Mouse (Mus musculus): Measurements from ENCODE around the gene Olfr1084. TPM values are rescaled to one million over a fixed set of nuclear protein-coding genes. Genes with fewer than 3 reads are reported as not detected.
"Not testable (repeated sequence)": the region's sequence is repeated elsewhere in the genome, so short reads cannot be mapped to it uniquely, and the experiment has no call there.

The Olfr1084 gene
- not detected for total RNA-seq (2021)
- long read RNA-seq, experiment 1: 0 reads
- long read RNA-seq, experiment 2: 0 reads

- DNase-seq: not testable (repeated sequence)
These were observed at the start of gene Olfr1084 for GRCm38 (mm10) chr2:86639625-86640024. Olfr1084 (minus strand) TSS chr2:86639725.

- no peak for DNase-seq
These were observed 40.5 kb upstream of the Olfr1084 start, which contains the start of gene Olfr1086 for GRCm38 (mm10) chr2:86679992-86680391. Olfr1086 (minus strand) TSS chr2:86680092.

GRCm38 (mm10) chr2:86661919-86662318 is 22.4 kb upstream of the Olfr1084 start, which contains the start of gene Olfr1085:
Olfr1085 (minus strand) TSS chr2:86662019.
- no peak for DNase-seq

- DNase-seq: not testable (repeated sequence)
These were observed 40.7 kb downstream of the Olfr1084 start, which contains the start of gene Olfr1082 for GRCm38 (mm10) chr2:86598866-86599265. Olfr1082 (minus strand) TSS chr2:86598966.

Other genes starting within 250 kb of the Olfr1084 start
- gene Olfr1061, start 225.7 kb downstream of the Olfr1084 start, total RNA-seq (2021): not detected
- not detected for gene Olfr1062, start 213.0 kb downstream of the Olfr1084 start, total RNA-seq (2021)
- not detected for gene Olfr1065, start 189.1 kb downstream of the Olfr1084 start, total RNA-seq (2021)
- gene Olfr1066, start 183.5 kb downstream of the Olfr1084 start, total RNA-seq (2021): not detected
- not detected for gene Olfr228, start 152.3 kb downstream of the Olfr1084 start, total RNA-seq (2021)
- gene Olfr1076, start 131.3 kb downstream of the Olfr1084 start, total RNA-seq (2021): not detected
- gene Olfr1079, start 97.2 kb downstream of the Olfr1084 start, total RNA-seq (2021): not detected
- not detected for gene Olfr1080, start 81.5 kb downstream of the Olfr1084 start, total RNA-seq (2021)
- not detected for gene Olfr1082, start 40.8 kb downstream of the Olfr1084 start, total RNA-seq (2021)
- not detected for gene Olfr1085, start 22.3 kb upstream of the Olfr1084 start, total RNA-seq (2021)
- gene Olfr1086, start 40.4 kb upstream of the Olfr1084 start, total RNA-seq (2021): not detected
- not detected for gene Olfr1087, start 58.7 kb upstream of the Olfr1084 start, total RNA-seq (2021)
- gene Olfr1089, start 94.0 kb upstream of the Olfr1084 start, total RNA-seq (2021): not detected
- gene Olfr1090, start 119.3 kb upstream of the Olfr1084 start, total RNA-seq (2021): not detected
- gene Olfr1093, start 142.8 kb upstream of the Olfr1084 start, total RNA-seq (2021): not detected
- not detected for gene Olfr141, start 170.3 kb upstream of the Olfr1084 start, total RNA-seq (2021)
- not detected for gene Olfr1094, start 184.9 kb upstream of the Olfr1084 start, total RNA-seq (2021)
- not detected for gene Olfr1095, start 212.0 kb upstream of the Olfr1084 start, total RNA-seq (2021)
- not detected for gene Gm13723, start 235.1 kb upstream of the Olfr1084 start, total RNA-seq (2021)